Mouse (Mus musculus) adipocyte (in vitro differentiated cells): ENCODE results near the gene Tmem269.
A peak's percentile ranks its signal among the peaks of the same experiment; 100 is the strongest.

ENCODE experiments used
- DNase-seq: peaks from one replicate; pipeline ENCODE4 v3.0.0-alpha.2; 2016; ENCODE audit warnings: low spot score

Tmem269 gene

GRCm38 (mm10) chr4:119234348-119234747 lies 16.3 kb upstream of the Tmem269 start:
- no peak for DNase-seq

GRCm38 (mm10) chr4:119233256-119233901 lies 15.4 kb upstream of the Tmem269 start:
- peak; percentile 71 for DNase-seq

GRCm38 (mm10) chr4:119232410-119233255 lies 14.6 kb upstream of the Tmem269 start, which contains the start of the genes AU022252 and P3h1:
Gene AU022252 (minus strand): TSS chr4:119232712.
Gene P3h1 (plus strand): TSS chr4:119232915.
- DNase-seq: peak; percentile 99

GRCm38 (mm10) chr4:119226751-119227150 lies 8.7 kb upstream of the Tmem269 start:
- DNase-seq: no peak

- DNase-seq: no peak
These were observed 7.7 kb upstream of the Tmem269 start for GRCm38 (mm10) chr4:119225719-119226118.

- no peak for DNase-seq
These were observed 6.5 kb upstream of the Tmem269 start for GRCm38 (mm10) chr4:119224534-119224933.

GRCm38 (mm10) chr4:119223696-119224095 lies 5.7 kb upstream of the Tmem269 start:
- peak; percentile 43 for DNase-seq

- peak; percentile 14 for DNase-seq
These were observed 1.4 kb downstream of the Tmem269 start for GRCm38 (mm10) chr4:119216667-119217066.

GRCm38 (mm10) chr4:119204672-119205071 lies 13.3 kb downstream of the Tmem269 start:
- DNase-seq: peak; percentile 65

GRCm38 (mm10) chr4:119198105-119198504 lies 19.9 kb downstream of the Tmem269 start:
- no peak for DNase-seq

GRCm38 (mm10) chr4:119195582-119196320 lies 22.3 kb downstream of the Tmem269 start:
- peak; percentile 16 for DNase-seq

- peak; percentile 84 for DNase-seq
These were observed 23.0 kb downstream of the Tmem269 start, which contains the start of gene Svbp for GRCm38 (mm10) chr4:119194909-119195581. Gene Svbp (plus strand): TSS chr4:119195306.

- DNase-seq: no peak
These were observed 25.3 kb downstream of the Tmem269 start for GRCm38 (mm10) chr4:119192757-119193156.

GRCm38 (mm10) chr4:119191273-119191672 lies 26.7 kb downstream of the Tmem269 start:
- DNase-seq: no peak

GRCm38 (mm10) chr4:119190618-119191017 lies 27.4 kb downstream of the Tmem269 start:
- no peak for DNase-seq

GRCm38 (mm10) chr4:119189864-119190263 lies 28.2 kb downstream of the Tmem269 start, which contains the start of gene Ermap:
Gene Ermap (minus strand): TSS chr4:119190011.
- DNase-seq: no peak

- no peak for DNase-seq
These were observed 28.6 kb downstream of the Tmem269 start for GRCm38 (mm10) chr4:119189392-119189791.

GRCm38 (mm10) chr4:119188060-119188785 lies 29.8 kb downstream of the Tmem269 start:
- no peak for DNase-seq

GRCm38 (mm10) chr4:119185771-119186170 lies 32.2 kb downstream of the Tmem269 start:
- DNase-seq: no peak

GRCm38 (mm10) chr4:119183525-119183924 lies 34.5 kb downstream of the Tmem269 start:
- no peak for DNase-seq

- no peak for DNase-seq
These were observed 36.6 kb downstream of the Tmem269 start for GRCm38 (mm10) chr4:119181456-119181855.
